Mouse (Mus musculus) midbrain, embryonic 11.5 days (tissue): ENCODE measurements around the gene Micall1. TPM values are rescaled to one million over a fixed set of nuclear protein-coding genes. Genes with fewer than 3 reads are reported as not detected.

Experiments used
- ATAC-seq: fragments of 200-750 bp; cut with Nextera tagmentation; 2 replicates; pipeline ENCODE4 v1.8.0; 2017; ENCODE audit warnings: moderate TSS enrichment, moderate library complexity; ENCODE audit not compliant: low FRiP score
- DNase-seq: peaks from one replicate; pipeline ENCODE4 v3.0.0; 2015; ENCODE audit warnings: low spot score; ENCODE audit errors: missing footprints
- H3K27ac ChIP-seq: fragments of 300-500 bp; sonication (generic); 2 replicates; pipeline ENCODE4 v1.5.1; 2014; ENCODE audit warnings: low read depth, low read length
- H3K27me3 ChIP-seq: fragments of 300-500 bp; sonication (generic); 2 replicates; pipeline ENCODE4 v1.6.1; 2014; ENCODE audit warnings: mild to moderate bottlenecking, low read length, moderate library complexity, mixed read lengths; ENCODE audit not compliant: control insufficient read depth, insufficient read depth
- H3K36me3 ChIP-seq: fragments of 300-500 bp; sonication (generic); 2 replicates; pipeline ENCODE4 v1.6.1; 2014; ENCODE audit warnings: mild to moderate bottlenecking, low read length, moderate library complexity, mixed read lengths; ENCODE audit not compliant: control insufficient read depth, insufficient read depth
- H3K4me1 ChIP-seq: fragments of 300-500 bp; sonication (generic); 2 replicates; pipeline ENCODE4 v1.6.1; 2014; ENCODE audit warnings: low read length; ENCODE audit not compliant: control insufficient read depth, insufficient read depth
- H3K4me2 ChIP-seq: fragments of 300-500 bp; sonication (generic); 2 replicates; pipeline ENCODE4 v1.6.1; 2014; ENCODE audit warnings: mild to moderate bottlenecking, moderate library complexity
- H3K4me3 ChIP-seq: fragments of 300-500 bp; sonication (generic); 2 replicates; pipeline ENCODE4 v1.5.1; 2014; ENCODE audit warnings: low read depth, low read length
- H3K9ac ChIP-seq: fragments of 300-500 bp; sonication (generic); 2 replicates; pipeline ENCODE4 v1.6.1; 2014; ENCODE audit warnings: low read length
- H3K9me3 ChIP-seq: fragments of 300-500 bp; sonication (generic); 2 replicates; pipeline ENCODE4 v1.6.1; 2016; ENCODE audit warnings: low read length; ENCODE audit not compliant: control insufficient read depth
- WGBS: fragments of 180-500 bp; shearing (Covaris S2); extraction: QIAGEN DNeasy Blood & Tissue Kit; methylation state at CpG from one replicate; pipeline ENCODE4 v1.1.7; 2014; 5-methylcytosine and 5-hydroxymethylcytosine counted together
- polyA plus RNA-seq: library from polyadenylated mRNA; unstranded; fragments of >200 nt; fragmentation: Nextera tagmentation; extraction: Ambion mirVana; gene quantifications from 2 replicates; pipeline ENCODE4 v1.2.1, GENCODE M21; 2014

Micall1 gene
- polyA plus RNA-seq, result 5.2 and 5.4 TPM in 2 replicates

DNA sequence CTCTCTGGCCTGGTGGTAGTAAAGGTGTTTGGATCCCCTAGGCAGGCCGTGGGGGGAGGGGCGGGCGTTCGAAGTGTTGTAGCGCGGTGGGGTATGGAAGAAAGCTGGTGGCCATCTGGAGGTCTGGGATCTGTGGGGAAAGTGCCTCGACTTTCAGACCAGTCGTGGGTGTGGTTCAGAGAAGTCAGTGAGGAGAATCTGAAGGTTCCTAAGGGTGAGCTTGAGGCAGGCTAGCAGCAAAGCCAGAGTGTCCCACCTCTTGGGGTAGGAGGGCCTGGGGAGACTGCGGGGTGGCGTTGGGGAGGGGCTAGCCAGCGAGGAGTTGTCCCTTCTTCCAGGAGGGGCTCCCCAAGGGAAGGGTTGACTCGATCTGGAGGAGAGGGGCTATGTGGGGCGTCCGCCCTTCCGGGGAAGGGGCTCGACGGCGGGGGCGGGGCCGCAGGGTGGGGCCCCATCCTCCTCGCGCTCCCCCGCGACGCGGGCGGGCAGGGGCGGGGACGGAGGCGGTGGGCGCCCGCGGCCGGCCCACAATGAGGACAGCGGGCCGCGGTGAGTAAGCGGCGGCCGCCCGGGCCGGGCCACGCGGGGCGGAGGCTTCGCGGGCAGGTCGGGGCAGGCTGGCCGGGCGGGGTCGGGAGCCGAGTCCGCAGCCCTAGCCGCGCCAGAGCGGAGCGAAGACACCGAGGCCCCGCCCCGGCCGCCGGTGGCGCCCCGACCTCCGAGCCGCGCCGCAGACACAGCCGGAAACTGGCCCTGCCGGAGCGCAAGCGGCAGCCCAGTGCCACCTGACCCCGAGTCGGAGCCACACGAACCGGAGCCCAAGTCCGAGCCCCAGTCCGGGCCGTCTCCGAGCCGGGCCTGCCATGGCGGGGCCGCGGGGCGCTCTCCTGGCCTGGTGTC lies at the start of gene Micall1:
TSS of gene Micall1 (plus strand) at position 478 of the 900 bp plus-strand sequence.
- H3K27me3 ChIP-seq, result peaks cover 2% of the 10 kb centered on the region; the same call in 1 of the 2 replicates
- under 1% methylated on average over 54 of the region's 85 CpGs for WGBS
- H3K9me3 ChIP-seq, result no peaks in the 10 kb centered on the region
- peak within 1 kb of the TSS; percentile 82 for H3K4me3 ChIP-seq
- peak within 1 kb of the TSS; percentile 40; the same call in 1 of the 2 replicates for H3K27ac ChIP-seq
- peaks cover 15% of the 10 kb centered on the region for H3K4me1 ChIP-seq
- ATAC-seq (peak; percentile 89), DNase-seq (peak; percentile 95)
- H3K36me3 ChIP-seq, result no peaks in the 10 kb centered on the region
- peak within 1 kb of the TSS; percentile 90 for H3K9ac ChIP-seq
- H3K4me2 ChIP-seq, result peak within 1 kb of the TSS; percentile 99

DNA sequence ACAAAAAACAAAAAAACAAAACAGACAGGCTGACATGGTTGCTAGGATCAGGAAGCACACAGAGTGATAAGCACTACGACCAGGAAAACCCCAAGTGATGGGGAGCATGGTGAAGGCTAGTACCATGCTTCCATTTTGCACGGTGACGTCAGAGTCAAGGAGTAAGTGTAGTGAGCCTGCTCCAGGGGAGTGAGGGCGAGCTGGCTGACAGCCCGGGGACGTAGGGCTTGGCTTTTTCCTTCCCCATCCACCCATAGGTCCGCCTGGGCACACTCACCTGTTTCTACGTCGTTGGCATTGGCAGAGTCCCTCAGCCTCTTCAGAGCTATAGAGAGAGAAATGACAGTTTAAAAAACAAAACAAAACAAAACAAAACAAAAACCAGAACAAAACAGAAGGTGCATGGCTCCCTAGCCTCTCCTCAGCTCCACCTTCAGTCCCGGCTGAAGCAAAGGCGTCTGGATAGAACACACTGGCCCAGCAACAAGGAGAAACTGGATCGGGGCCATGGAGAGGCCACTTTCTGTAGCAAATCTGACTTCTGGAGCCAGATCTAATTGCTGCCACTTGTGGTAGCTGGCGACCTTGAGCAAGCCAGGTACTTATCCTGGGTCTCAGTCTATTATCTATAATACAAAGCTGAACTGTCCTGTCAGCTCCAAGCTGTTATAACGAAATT lies 47.7 kb upstream of the Micall1 start:
- Histone ChIP-seq H3K4me2 (no peak overlapping the region; the same call in 1 of the 2 replicates), H3K27ac (no peak overlapping the region), H3K9me3 (no peaks in the 10 kb centered on the region), H3K9ac (no peak overlapping the region), H3K4me1 (peaks cover 13% of the 10 kb centered on the region), H3K36me3 (peaks cover 3% of the 10 kb centered on the region), H3K27me3 (no peaks in the 10 kb centered on the region), H3K4me3 (no peak overlapping the region)
- no peak for ATAC-seq
- 88% methylated on average over 14 of the region's 14 CpGs for WGBS
- no peak for DNase-seq

DNA sequence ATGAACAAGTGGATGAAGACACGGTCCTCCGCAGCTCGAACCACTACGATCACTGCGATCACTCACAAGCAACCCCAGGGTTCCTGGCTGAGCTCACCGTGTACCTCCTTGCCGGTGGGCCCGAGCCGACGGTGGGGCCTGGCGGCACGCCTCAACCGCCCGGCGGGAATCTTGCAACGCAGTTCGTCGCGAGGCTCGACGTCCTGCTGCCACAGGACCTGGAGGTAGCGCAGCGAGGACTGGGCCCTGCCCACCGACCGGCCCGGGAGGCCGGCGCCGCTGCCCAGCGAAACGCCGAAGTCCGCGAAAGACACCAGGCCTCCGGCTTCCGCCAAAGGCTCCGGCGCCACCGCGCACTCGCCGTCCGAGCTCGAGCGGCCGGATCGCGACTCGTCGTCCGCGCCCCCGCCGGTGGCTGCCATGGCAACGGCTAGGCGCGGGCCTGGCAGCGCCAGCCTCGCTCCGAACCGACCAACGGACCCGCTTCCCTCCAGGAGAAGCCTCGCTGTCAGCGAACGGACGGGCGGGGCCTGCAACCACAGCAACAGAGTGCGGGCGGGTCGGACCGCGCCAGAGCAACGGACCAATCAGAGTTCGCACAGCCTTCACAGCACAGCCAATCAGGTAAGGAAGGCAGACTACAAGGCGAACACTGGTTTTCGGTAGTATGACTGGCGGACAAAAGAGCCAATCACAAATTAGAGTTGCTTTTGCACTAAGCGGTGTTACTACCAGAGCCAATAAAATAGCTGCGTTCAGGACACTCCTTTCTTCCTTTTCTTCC lies 46.1 kb upstream of the Micall1 start, which contains the start of gene Ankrd54:
TSS of gene Ankrd54 (minus strand) at position 518 of the 784 bp plus-strand sequence.
- H3K36me3 ChIP-seq, result peaks cover 3% of the 10 kb centered on the region
- DNase-seq (peak; percentile 99), ATAC-seq (peak; percentile 100)
- WGBS, result under 1% methylated on average over 78 of the region's 80 CpGs
- peak within 1 kb of the TSS; percentile 81 for H3K9ac ChIP-seq
- H3K27ac ChIP-seq, result peak within 1 kb of the TSS; percentile 25; the same call in 1 of the 2 replicates
- H3K27me3 ChIP-seq, result no peaks in the 10 kb centered on the region
- H3K4me2 ChIP-seq, result peak within 1 kb of the TSS; percentile 78
- no peaks in the 10 kb centered on the region for H3K9me3 ChIP-seq
- H3K4me3 ChIP-seq, result peak within 1 kb of the TSS; percentile 72
- H3K4me1 ChIP-seq, result peaks cover 13% of the 10 kb centered on the region

DNA sequence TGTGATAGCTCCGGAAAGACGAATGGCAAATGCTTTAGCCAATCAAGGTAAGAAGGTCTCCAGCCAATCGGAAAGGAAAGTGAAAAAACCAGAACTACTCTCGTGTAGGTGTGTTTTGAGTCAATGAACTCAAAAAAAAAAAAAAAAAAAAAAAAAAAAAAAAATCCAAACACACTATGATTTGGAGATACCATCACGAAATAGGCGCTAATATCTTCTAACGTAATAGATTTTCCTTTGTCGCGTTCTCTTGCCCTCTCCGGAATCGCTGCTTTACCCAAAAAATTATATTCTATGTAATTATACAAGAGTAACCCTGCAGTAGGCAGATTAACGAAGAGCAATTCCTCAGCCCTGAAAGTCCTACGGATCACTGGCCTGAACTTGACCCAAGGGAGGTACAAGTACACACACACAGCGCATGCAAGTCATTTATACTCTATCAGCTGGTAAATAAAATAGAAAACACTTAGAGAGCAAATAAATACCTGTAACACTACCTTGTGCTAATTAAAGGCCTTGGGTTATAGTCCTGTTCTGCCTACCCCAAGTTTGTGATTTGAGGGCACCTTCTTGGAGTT lies 45.4 kb upstream of the Micall1 start:
- peaks cover 13% of the 10 kb centered on the region for H3K4me1 ChIP-seq
- no peak for DNase-seq
- H3K36me3 ChIP-seq, result peaks cover 1% of the 10 kb centered on the region
- no peak for ATAC-seq
- WGBS, result 13% methylated on average over 14 of the region's 14 CpGs
- H3K9me3 ChIP-seq, result no peaks in the 10 kb centered on the region
- H3K27me3 ChIP-seq, result no peaks in the 10 kb centered on the region
- H3K4me3 ChIP-seq, result peak overlapping the region; percentile 31
- no peak overlapping the region for H3K27ac ChIP-seq
- peak overlapping the region; percentile 57 for H3K4me2 ChIP-seq
- H3K9ac ChIP-seq, result peak overlapping the region; percentile 59

DNA sequence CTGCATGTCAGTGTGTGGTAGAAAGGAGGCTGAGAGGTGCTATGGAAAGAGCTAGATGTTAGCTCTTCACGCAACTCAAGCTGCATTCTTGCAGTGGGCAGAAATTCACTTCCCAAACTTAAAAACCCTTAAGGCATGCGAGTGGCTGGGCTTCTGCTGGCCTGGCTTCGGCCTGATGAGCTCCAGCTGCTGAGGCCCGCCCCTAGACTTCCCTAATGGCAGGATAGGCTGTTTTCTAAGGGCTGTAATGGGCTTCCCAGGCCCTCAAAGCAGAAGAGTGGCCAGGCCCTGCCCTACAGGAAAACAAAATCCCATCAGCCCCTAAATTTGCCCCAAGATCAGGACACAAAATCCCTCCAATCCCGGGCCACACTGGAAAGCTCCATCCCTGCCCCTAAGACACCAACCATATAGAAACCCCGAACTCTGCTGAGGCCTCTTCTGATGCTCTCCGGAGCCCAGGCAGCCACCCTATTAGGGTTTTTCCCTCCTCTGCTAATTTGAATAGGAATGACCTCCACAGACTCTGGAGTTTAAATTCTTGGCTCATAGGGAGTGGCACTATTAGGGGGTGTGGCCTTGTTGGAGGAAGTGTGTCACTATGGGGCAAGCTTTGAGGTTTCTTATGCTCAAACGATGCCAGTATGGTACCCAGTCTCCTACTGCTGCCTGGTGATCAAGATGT lies 43.5 kb upstream of the Micall1 start:
- H3K4me1 ChIP-seq, result peaks cover 13% of the 10 kb centered on the region
- ATAC-seq (no peak), DNase-seq (no peak)
- H3K4me3 ChIP-seq, result no peak overlapping the region
- no peaks in the 10 kb centered on the region for H3K9me3 ChIP-seq
- H3K36me3 ChIP-seq, result no peaks in the 10 kb centered on the region
- H3K27me3 ChIP-seq, result no peaks in the 10 kb centered on the region
- no peak overlapping the region for H3K4me2 ChIP-seq
- no peak overlapping the region for H3K9ac ChIP-seq
- no peak overlapping the region for H3K27ac ChIP-seq
- WGBS, result 71% methylated on average over 8 of the region's 8 CpGs

DNA sequence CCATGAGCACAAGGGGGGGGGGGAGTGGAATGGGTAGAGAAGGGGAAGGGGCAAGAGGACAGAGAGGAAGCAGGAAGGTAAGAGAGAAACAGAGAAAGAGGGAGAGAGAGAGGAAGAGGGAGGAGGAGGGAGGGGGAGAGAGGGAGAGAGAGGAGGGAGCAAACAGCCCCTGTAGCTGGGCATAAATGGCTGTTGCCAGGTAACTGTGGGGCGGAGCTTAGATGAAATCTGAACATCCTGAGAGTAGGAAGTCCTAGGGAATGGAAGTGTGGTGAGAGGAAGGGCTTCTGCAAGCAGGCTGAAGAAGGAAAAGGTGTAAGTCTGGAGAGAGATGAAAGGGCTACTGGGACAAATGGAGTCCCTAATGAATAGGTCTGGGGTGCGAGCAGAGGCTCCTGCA lies 42.4 kb upstream of the Micall1 start:
- no peaks in the 10 kb centered on the region for H3K27me3 ChIP-seq
- no peak for DNase-seq
- H3K9me3 ChIP-seq, result no peaks in the 10 kb centered on the region
- H3K36me3 ChIP-seq, result no peaks in the 10 kb centered on the region
- peaks cover 11% of the 10 kb centered on the region for H3K4me1 ChIP-seq
- no peak overlapping the region for H3K4me3 ChIP-seq
- no peak overlapping the region for H3K9ac ChIP-seq
- no peak for ATAC-seq
- H3K27ac ChIP-seq, result no peak overlapping the region
- H3K4me2 ChIP-seq, result no peak overlapping the region
- 72% methylated on average over 2 of the region's 2 CpGs for WGBS

DNA sequence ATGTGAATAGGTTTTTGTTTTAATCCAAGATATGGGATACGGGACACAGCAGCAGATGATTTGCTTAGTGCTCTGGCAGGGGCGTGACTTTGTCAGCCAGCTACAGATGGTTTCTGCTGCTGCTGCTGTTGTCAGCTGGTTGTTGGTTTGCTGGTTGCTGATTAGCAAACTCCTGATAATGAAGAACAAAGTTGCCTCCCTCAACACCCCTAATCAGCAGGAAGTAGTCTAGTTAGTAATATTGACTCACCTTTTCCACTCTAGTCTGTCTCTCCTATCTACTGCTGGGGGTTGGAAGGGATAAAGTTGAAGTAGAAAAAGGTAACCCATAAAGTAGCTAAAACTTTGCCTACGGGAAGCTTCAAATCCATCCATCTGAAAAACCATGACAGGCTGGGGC lies 41.1 kb upstream of the Micall1 start:
- H3K27me3 ChIP-seq, result no peaks in the 10 kb centered on the region
- DNase-seq (no peak), ATAC-seq (no peak)
- H3K36me3 ChIP-seq, result no peaks in the 10 kb centered on the region
- peaks cover 3% of the 10 kb centered on the region; the same call in 1 of the 2 replicates for H3K4me1 ChIP-seq
- no peak overlapping the region for H3K9ac ChIP-seq
- H3K4me3 ChIP-seq, result no peak overlapping the region
- no peak overlapping the region for H3K27ac ChIP-seq
- 81% methylated on average over 3 of the region's 3 CpGs for WGBS
- H3K4me2 ChIP-seq, result no peak overlapping the region
- no peaks in the 10 kb centered on the region for H3K9me3 ChIP-seq

DNA sequence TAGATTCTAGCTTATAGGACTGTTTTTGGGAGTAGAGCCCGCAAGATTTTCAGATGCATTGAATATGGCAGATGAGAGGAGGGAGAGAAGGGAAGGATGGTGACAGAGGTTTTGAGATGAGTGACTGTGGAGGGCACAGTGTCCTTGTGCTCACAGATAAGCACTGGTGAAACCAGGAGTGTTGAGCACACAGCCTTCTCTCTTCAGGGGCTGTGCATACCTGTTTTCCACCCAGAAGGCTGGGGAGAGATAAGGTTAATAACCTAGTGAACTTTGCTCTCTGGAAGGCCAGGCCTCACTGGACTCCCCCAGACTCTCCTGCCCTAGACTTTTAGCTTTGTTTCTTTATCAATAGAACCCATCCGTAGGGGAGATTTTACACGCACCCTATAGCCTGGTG lies 40.3 kb upstream of the Micall1 start:
- Histone ChIP-seq H3K27me3 (no peaks in the 10 kb centered on the region), H3K27ac (no peak overlapping the region), H3K4me2 (no peak overlapping the region), H3K9ac (no peak overlapping the region), H3K4me1 (peaks cover 2% of the 10 kb centered on the region; the same call in 1 of the 2 replicates), H3K36me3 (no peaks in the 10 kb centered on the region), H3K4me3 (no peak overlapping the region), H3K9me3 (no peaks in the 10 kb centered on the region)
- 88% methylated on average over 3 of the region's 3 CpGs for WGBS
- DNase-seq (no peak), ATAC-seq (no peak)
